Mouse (Mus musculus) neural tube, embryonic 14.5 days (tissue): ENCODE measurements around the gene Spag8. TPM values are rescaled to one million over a fixed set of nuclear protein-coding genes. Genes with fewer than 3 reads are reported as not detected.

ENCODE experiments used
- ATAC-seq: fragments of 200-750 bp; cut with Nextera tagmentation; 2 replicates; pipeline ENCODE4 v1.8.0; 2017; ENCODE audit warnings: low read depth, mild to moderate bottlenecking, moderate TSS enrichment, moderate library complexity
- H3K27ac ChIP-seq: fragments of 300-500 bp; sonication (generic); 2 replicates; pipeline ENCODE4 v1.5.1; 2014; ENCODE audit warnings: low read depth, mild to moderate bottlenecking, control low read depth, low read length, moderate library complexity, mixed read lengths
- H3K27me3 ChIP-seq: fragments of 300-500 bp; sonication (generic); 2 replicates; pipeline ENCODE4 v1.6.1; 2014; ENCODE audit warnings: low read length; ENCODE audit not compliant: control insufficient read depth, insufficient read depth
- H3K36me3 ChIP-seq: fragments of 300-500 bp; sonication (generic); 2 replicates; pipeline ENCODE4 v1.6.1; 2014; ENCODE audit warnings: low read length, mixed read lengths; ENCODE audit not compliant: control insufficient read depth, insufficient read depth
- H3K4me1 ChIP-seq: fragments of 300-500 bp; sonication (generic); 2 replicates; pipeline ENCODE4 v1.6.1; 2014; ENCODE audit warnings: low read length; ENCODE audit not compliant: control insufficient read depth, insufficient read depth
- H3K4me2 ChIP-seq: fragments of 300-500 bp; sonication (generic); 2 replicates; pipeline ENCODE4 v1.6.1; 2014; ENCODE audit warnings: mild to moderate bottlenecking, low read depth, low read length, control low read depth
- H3K4me3 ChIP-seq: fragments of 300-500 bp; sonication (generic); 2 replicates; pipeline ENCODE4 v1.5.1; 2014; ENCODE audit warnings: low read depth, low read length, control low read depth, mixed read lengths
- H3K9ac ChIP-seq: fragments of 300-500 bp; sonication (generic); replicated peaks from 2 replicates; pipeline ENCODE4 v1.6.1; 2014; ENCODE audit warnings: low read depth, mild to moderate bottlenecking, control low read depth, low read length, mixed read lengths
- H3K9me3 ChIP-seq: fragments of 300-500 bp; sonication (generic); 2 replicates; pipeline ENCODE4 v1.6.1; 2016; ENCODE audit warnings: low read length; ENCODE audit not compliant: control insufficient read depth
- WGBS: fragments of 180-500 bp; shearing (Covaris S2); extraction: QIAGEN DNeasy Blood & Tissue Kit; methylation state at CpG from one replicate; pipeline ENCODE4 v1.1.7; 2014; 5-methylcytosine and 5-hydroxymethylcytosine counted together
- polyA plus RNA-seq: library from polyadenylated mRNA; unstranded; fragments of >200 nt; fragmentation: Nextera tagmentation; extraction: Ambion mirVana; gene quantifications from 2 replicates; pipeline ENCODE4 v1.2.1, GENCODE M21; 2014

The Spag8 gene
- polyA plus RNA-seq, 1 experiment from 2014 or later = 4.6 TPM

DNA sequence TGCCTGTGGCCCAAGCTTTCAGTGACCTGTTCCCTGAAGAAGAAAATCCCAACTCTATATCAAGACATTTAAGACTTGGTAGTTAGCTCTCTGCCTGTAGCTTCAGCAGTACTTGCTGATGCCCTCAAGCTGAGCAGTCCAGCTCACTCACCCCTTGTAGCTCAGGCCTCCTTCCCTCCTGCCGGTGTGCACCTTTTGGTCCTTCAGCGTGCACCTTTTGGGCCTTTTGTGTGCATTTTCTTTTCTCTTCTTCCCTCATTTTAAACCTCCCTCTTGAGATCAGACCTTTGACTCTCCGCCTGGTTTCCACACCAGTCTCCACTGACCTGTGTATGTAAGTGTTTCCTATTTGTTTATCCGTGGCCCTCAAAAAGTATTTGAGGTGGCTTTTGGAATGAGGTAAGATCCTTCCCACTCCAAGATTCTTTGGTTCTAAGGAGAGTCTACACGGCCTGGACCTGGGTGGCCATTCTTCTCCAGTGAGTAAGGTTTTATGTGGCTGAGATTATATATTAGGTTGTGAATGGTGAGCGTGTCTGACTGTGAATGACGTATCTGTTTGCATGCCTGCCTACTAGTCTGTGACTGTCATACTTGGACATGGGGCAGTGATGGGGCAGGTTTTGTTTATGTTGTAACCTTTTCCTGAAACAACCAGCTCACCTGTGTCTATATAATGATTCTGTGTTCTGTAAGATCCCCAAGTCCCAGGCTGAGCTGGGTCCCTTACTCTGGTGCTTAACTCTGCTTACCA lies 18.6 kb downstream of the Spag8 start:
- H3K9ac ChIP-seq = no peak overlapping the region

DNA sequence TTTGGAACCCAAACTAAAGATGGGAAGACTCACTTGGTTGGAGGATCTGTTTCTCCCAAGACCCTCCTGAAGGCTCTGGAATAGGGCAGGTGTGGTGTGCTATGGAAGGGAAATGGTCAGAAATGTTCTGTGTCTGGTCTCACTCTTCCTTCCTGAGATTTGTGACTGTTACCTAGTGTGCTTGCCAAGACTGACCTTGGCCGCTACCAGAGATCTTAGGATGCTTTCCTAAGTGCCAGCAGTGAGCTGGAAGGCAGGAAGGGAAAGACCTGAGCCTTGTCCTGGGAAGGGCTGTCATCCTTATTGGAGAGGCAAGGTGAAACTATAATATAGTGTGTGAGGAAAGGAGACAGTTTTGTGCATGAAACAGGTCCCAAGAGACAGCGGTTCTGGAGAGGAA lies 19.7 kb downstream of the Spag8 start:
- peaks cover 29% of the 10 kb centered on the region for H3K4me1 ChIP-seq
- WGBS = 97% methylated on average over 2 of the region's 2 CpGs
- no peak overlapping the region for H3K4me3 ChIP-seq
- H3K27me3 ChIP-seq = no peaks in the 10 kb centered on the region
- H3K4me2 ChIP-seq = no peak overlapping the region; the same call in 1 of the 2 replicates
- H3K36me3 ChIP-seq = no peaks in the 10 kb centered on the region
- no peak for ATAC-seq
- H3K9me3 ChIP-seq = no peaks in the 10 kb centered on the region
- H3K27ac ChIP-seq = no peak overlapping the region
- H3K9ac ChIP-seq = no peak overlapping the region

More for the DNA sequence above, 18.6 kb downstream of the Spag8 start:
- Histone ChIP-seq H3K36me3 (no peaks in the 10 kb centered on the region), H3K4me2 (peak overlapping the region; percentile 11; the same call in 1 of the 2 replicates), H3K9me3 (no peaks in the 10 kb centered on the region), H3K4me3 (no peak overlapping the region), H3K4me1 (peaks cover 29% of the 10 kb centered on the region), H3K27me3 (no peaks in the 10 kb centered on the region), H3K27ac (no peak overlapping the region)
- 89% methylated on average over 7 of the region's 7 CpGs for WGBS
- no peak for ATAC-seq

GRCm38 (mm10) chr4:43633296-43633695 lies 20.1 kb downstream of the Spag8 start:
- no peak overlapping the region for H3K9ac ChIP-seq
- H3K27me3 ChIP-seq = no peaks in the 10 kb centered on the region
- H3K4me3 ChIP-seq = no peak overlapping the region
- 66% methylated on average over 8 of the region's 8 CpGs for WGBS
- peaks cover 29% of the 10 kb centered on the region for H3K4me1 ChIP-seq
- no peaks in the 10 kb centered on the region for H3K36me3 ChIP-seq
- ATAC-seq = no peak
- no peak overlapping the region for H3K27ac ChIP-seq
- H3K4me2 ChIP-seq = peak overlapping the region; percentile 93; the same call in 1 of the 2 replicates
- no peaks in the 10 kb centered on the region for H3K9me3 ChIP-seq

DNA sequence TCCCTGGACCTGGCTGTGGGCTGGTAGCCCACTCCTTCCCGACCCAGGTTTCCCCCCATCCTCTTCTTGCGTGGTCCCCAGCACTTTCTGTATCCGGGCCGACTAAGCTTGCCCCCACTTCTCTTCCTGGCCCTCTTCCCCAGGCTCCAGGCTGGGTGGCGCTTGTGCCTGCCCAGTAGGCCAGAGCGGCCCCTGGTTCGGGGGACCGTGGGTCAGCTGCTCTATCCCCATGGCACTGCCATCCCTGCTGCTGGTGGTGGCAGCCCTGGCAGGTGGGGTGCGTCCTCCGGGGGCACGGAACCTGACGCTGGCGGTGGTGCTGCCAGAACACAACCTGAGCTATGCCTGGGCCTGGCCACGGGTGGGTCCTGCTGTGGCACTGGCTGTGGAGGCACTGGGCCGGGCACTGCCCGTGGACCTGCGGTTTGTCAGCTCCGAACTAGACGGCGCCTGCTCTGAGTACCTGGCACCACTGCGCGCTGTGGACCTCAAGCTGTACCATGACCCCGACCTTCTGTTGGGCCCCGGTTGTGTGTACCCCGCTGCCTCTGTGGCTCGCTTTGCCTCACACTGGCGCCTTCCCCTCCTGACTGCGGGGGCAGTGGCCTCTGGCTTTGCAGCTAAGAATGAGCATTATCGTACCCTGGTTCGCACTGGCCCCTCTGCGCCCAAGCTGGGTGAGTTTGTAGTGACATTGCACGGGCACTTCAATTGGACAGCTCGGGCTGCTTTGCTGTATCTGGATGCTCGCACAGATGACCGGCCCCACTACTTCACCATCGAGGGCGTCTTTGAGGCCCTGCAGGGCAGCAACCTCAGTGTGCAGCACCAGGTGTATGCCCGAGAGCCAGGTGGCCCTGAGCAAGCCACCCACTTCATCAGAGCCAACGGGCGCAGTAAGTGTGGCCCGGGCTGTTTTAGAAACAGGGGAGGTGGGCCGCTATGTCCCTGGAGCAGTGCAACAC lies 21.2 kb downstream of the Spag8 start:
- Histone ChIP-seq H3K4me3 (peak overlapping the region; percentile 53), H3K4me1 (peaks cover 29% of the 10 kb centered on the region), H3K27me3 (no peaks in the 10 kb centered on the region), H3K4me2 (peak overlapping the region; percentile 93), H3K9ac (peak overlapping the region; percentile 91), H3K27ac (peak overlapping the region; percentile 88), H3K36me3 (no peaks in the 10 kb centered on the region), H3K9me3 (no peaks in the 10 kb centered on the region)
- peak; percentile 29 for ATAC-seq
- WGBS = 39% methylated on average over 42 of the region's 42 CpGs

- under 1% methylated on average over 36 of the region's 70 CpGs for WGBS
- no peaks in the 10 kb centered on the region for H3K27me3 ChIP-seq
These were observed 22.1 kb downstream of the Spag8 start, which contains the start of gene Npr2 for GRCm38 (mm10) chr4:43631046-43631955. Gene Npr2 (plus strand): TSS chr4:43631935.

DNA sequence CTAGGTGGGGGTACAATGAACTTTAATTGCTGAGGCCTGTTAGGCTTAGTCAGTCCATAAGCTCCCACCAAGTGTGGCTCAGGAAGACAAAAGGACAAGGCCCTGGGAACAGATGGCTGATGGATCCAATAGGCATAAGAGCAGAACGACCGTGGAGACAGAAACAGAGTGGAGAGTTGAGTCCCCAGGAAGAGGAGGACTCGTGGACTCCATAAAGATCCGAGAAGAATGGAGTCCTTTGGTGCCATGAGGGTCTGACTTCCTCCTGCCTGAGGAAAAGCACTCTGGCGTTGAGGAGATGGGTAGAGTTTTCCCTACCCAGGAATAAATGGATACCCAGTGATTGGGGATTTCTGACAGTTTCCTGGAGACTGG lies 22.7 kb downstream of the Spag8 start:
- Histone ChIP-seq H3K4me1 (peaks cover 29% of the 10 kb centered on the region), H3K27ac (peak overlapping the region; percentile 88), H3K27me3 (no peaks in the 10 kb centered on the region), H3K4me2 (peak overlapping the region; percentile 93), H3K9ac (no peak overlapping the region), H3K9me3 (no peaks in the 10 kb centered on the region), H3K4me3 (peak overlapping the region; percentile 53; the same call in 1 of the 2 replicates), H3K36me3 (no peaks in the 10 kb centered on the region)
- ATAC-seq = peak; percentile 15; the same call in 1 of the 2 replicates
- WGBS = 11% methylated on average over 5 of the region's 5 CpGs

More at GRCm38 (mm10) chr4:43631046-43631955, 22.1 kb downstream of the Spag8 start, which contains the start of gene Npr2:
- peak within 1 kb of the TSS; percentile 91 for H3K9ac ChIP-seq
- H3K9me3 ChIP-seq = no peaks in the 10 kb centered on the region
- peak within 1 kb of the TSS; percentile 53 for H3K4me3 ChIP-seq
- ATAC-seq = peak; percentile 57
- peak within 1 kb of the TSS; percentile 88 for H3K27ac ChIP-seq
- H3K4me2 ChIP-seq = peak within 1 kb of the TSS; percentile 93
- H3K36me3 ChIP-seq = no peaks in the 10 kb centered on the region
- H3K4me1 ChIP-seq = peaks cover 29% of the 10 kb centered on the region

DNA sequence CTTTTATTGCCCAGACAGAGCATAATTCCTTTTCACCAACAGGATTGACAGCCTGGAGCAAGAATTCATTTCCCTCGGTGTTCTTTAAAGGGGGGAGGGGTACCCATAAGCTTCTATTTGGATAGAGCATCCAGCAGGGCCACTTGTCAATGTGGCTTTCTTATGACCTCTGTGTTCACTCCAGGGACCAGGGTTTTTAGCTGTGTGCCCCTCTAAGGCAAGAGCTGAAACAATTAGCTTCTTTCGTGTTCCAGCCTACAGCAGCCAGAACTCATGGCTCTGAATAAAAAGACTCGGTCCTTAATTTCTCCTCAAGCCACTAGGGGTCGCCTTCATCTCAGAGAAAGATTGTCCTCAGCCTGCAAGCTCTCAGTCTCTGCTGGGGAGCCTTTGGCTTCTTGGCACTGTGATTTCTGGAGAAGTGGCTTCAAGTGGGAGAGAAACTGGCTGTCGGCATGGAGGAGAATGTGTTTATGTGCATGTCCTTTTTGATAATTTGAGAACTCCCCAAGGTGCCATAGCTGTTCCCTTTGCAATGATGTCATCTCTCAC lies 23.3 kb downstream of the Spag8 start:
- WGBS = under 1% methylated on average over 5 of the region's 5 CpGs
- Histone ChIP-seq H3K27me3 (no peaks in the 10 kb centered on the region), H3K27ac (peak overlapping the region; percentile 88), H3K4me3 (no peak overlapping the region), H3K4me2 (peak overlapping the region; percentile 1; the same call in 1 of the 2 replicates), H3K36me3 (no peaks in the 10 kb centered on the region), H3K9ac (no peak overlapping the region), H3K9me3 (0 out of 2 replicates have a peak, but pooled peaks cover 3% of the 10 kb centered on the region), H3K4me1 (peaks cover 29% of the 10 kb centered on the region)
- peak; percentile 55 for ATAC-seq
